Mouse (Mus musculus): ENCODE data around the gene Pmis2. TPM values are rescaled to one million over a fixed set of nuclear protein-coding genes. Genes with fewer than 3 reads are reported as not detected.

The Pmis2 gene
- polyA plus RNA-seq, 1 experiment: not detected

DNA sequence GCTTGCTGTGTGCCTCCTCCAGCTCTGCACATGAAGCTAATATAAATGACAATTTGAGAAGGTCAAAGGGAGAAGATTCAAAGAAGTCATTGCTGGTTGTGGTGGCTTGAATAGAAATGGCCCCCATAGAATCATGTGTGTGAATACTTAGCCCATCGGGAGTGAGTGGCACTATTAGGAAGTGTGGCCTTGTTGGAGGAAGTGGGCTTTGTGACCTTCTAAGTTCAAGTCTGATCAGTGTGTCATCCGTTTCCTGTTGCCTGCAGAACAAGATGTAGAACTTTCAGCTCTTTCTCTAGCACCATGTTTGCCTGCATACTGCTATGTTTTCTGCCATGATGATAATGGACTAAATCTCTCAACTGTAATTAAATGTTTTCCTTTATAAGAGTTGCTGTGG lies 12.0 kb upstream of the Pmis2 start:
- Histone ChIP-seq H3K36me3 (replicated peaks; ENCODE audit: low read length) (no peaks in the 10 kb centered on the region), H3K4me1 (peaks cover 31% of the 10 kb centered on the region), H3K9me3 (no peaks in the 10 kb centered on the region), H3K4me3 (replicated peaks) (no peak overlapping the region), H3K27me3 (replicated peaks) (no peaks in the 10 kb centered on the region)
- no peak for TF ChIP-seq GATA1 (IDR thresholded peaks at IDR 0.05; ENCODE audit: borderline replicate concordance, low read length)
- no peak for TF ChIP-seq FLI1 (IDR thresholded peaks at IDR 0.05; ENCODE audit: low read length)

DNA sequence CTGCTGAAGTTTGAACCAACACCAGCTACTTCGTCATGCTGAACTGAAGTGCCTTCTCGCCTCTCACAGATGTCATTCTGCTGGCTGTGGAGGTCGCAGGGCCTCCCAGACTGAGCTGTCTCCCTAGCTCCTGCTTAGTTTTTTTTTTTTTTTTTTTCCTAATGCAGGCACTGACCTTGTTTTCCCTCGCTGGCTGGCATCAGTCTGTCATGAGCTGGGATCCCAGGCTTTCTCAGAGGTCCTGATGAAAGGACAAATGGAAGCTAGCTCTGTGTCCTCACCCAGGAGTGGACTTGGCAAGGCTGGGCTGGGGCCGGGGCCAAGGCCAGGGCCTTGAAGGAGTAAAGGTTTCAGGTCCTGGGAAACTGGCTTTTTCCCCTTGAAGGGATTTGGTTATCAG lies 10.5 kb upstream of the Pmis2 start:
- Histone ChIP-seq H3K4me1 (peaks cover 39% of the 10 kb centered on the region), H3K27me3 (replicated peaks) (no peaks in the 10 kb centered on the region), H3K9me3 (0 out of 2 replicates have a peak, but pooled peaks cover 4% of the 10 kb centered on the region), H3K4me3 (replicated peaks) (no peak overlapping the region), H3K36me3 (replicated peaks; ENCODE audit: low read length) (no peaks in the 10 kb centered on the region)
- TF ChIP-seq FLI1 (IDR thresholded peaks at IDR 0.05; ENCODE audit: low read length) (no peak), GATA1 (IDR thresholded peaks at IDR 0.05; ENCODE audit: borderline replicate concordance, low read length) (no peak)

DNA sequence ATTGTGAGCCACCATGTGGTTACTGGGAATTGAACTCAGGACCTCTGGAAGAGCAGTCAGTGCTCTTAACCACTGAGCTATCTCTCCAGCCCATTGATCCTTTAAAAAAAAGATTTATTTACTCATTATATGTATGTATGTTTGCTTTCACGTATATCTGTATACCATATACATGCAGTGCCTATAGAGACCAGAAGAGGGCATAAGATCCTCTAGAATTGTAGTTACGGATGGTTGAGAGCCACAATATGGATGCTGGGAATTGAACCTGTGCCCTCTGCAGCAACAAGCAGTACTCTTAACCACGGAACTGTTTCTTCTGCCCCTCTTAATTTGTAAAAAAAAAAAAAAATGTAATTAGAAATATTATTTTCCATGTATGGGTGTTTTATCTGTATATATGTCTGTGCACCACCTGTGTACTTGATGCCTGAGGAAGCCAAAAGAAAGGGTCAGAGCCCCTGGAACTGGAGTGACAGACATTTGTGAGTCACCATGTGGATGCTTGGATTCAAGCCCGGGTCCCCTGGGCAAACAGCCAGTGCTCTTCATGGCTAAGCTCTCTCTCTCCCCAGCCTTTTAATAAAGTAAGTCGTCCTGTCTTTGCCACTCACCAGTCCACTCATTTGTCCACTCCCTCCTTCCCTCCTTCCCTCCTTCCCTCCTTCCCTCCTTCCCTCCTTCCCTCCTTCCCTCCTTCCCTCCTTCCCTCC lies 7.0 kb upstream of the Pmis2 start:
- H3K4me1 ChIP-seq: peaks cover 43% of the 10 kb centered on the region
- H3K36me3 ChIP-seq (replicated peaks; ENCODE audit: low read length): no peaks in the 10 kb centered on the region
- no peak overlapping the region for H3K4me3 ChIP-seq (replicated peaks)
- H3K27me3 ChIP-seq (replicated peaks): no peaks in the 10 kb centered on the region
- TF ChIP-seq FLI1 (IDR thresholded peaks at IDR 0.05; ENCODE audit: low read length) (no peak), GATA1 (IDR thresholded peaks at IDR 0.05; ENCODE audit: borderline replicate concordance, low read length) (no peak)
- 0 out of 2 replicates have a peak, but pooled peaks cover 6% of the 10 kb centered on the region for H3K9me3 ChIP-seq

DNA sequence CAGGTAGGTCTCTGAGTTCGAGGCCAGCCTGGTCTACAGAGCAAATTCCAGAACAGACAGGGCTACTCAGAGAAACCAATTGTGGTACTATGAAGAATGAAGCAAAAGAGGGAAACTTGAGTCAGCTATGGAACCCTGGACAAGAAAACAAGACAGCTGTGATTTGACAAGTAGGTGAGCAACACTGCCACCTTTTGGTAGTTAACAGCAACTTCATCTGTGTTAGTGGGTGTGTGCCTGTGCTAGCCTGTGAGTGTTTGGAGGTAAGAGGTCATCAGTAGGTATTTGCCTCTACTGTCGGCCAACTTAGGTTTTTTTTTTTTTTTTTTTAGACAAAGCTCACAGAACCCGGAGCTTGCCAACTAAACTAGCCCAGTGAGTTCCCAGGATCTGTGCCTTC lies 2.2 kb downstream of the Pmis2 start:
- Histone ChIP-seq H3K36me3 (replicated peaks; ENCODE audit: low read length) (no peaks in the 10 kb centered on the region), H3K9me3 (no peaks in the 10 kb centered on the region), H3K4me3 (replicated peaks) (no peak overlapping the region), H3K27me3 (replicated peaks) (peaks cover 2% of the 10 kb centered on the region), H3K4me1 (peaks cover 12% of the 10 kb centered on the region)
- TF ChIP-seq FLI1 (IDR thresholded peaks at IDR 0.05; ENCODE audit: low read length) (no peak), GATA1 (IDR thresholded peaks at IDR 0.05; ENCODE audit: borderline replicate concordance, low read length) (no peak)

DNA sequence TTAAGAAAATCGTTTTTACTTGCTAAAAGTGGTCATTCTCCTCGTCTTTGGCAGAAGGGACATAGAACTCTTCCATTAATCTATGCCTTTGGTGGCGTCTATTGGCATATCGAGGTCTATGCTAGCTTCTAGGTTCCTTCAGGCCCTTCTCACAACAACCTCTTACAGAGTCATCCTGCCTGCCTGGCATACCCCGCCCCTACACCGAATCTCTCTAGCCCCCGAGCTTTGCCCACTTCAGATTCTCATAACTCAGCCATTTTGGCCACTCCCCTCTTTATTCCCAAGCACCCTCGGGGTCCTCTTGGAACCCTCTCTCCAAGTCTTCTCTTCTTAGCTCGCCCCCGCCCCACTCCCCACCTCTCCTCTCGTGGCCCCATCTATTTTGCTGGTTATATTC lies 6.1 kb downstream of the Pmis2 start:
- Histone ChIP-seq H3K36me3 (replicated peaks; ENCODE audit: low read length) (peaks cover 29% of the 10 kb centered on the region), H3K4me1 (peaks cover 15% of the 10 kb centered on the region), H3K27me3 (replicated peaks) (peaks cover 2% of the 10 kb centered on the region), H3K9me3 (no peaks in the 10 kb centered on the region), H3K4me3 (replicated peaks) (peak overlapping the region; percentile 96)
- TF ChIP-seq GATA1 (IDR thresholded peaks at IDR 0.05; ENCODE audit: borderline replicate concordance, low read length) (no peak), FLI1 (IDR thresholded peaks at IDR 0.05; ENCODE audit: low read length) (no peak)

DNA sequence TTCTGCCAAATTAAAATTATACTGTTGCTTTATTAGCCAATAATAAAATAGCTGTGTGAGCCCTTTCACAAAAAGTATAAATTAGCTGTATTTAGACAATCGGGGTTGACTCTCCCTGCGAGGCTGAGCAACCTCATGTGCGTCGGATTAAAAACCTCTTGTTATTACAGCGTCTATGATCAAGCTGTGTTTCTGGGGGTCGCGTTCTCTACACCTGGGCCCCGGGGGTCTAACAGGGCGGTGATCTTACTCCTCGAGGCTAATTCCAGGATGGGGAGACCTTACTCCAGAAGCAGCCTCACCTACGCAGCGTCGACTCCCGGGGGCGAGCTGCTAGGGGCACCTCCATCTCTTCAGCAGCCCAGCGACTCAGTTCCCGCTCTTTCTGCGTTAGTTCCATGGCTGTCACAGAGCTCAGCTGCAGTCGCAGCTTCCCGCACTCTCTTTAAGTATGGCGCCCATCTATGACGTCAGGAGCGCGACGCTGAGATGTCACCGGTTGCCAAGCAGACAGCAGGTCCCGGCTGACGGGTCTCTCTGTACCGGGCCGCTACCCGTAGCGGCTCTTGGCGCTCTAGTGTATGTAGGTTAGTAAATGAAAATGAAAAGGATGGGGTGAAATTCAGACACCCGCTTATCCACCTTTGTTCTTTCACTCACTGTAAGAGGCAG lies 6.7 kb downstream of the Pmis2 start, which contains the start of gene Haus5:
Gene Haus5, minus strand, starts transcription at position 466 of the 672 bp plus-strand sequence.
- Histone ChIP-seq H3K9me3 (no peaks in the 10 kb centered on the region), H3K36me3 (replicated peaks; ENCODE audit: low read length) (peaks cover 35% of the 10 kb centered on the region), H3K27me3 (replicated peaks) (peaks cover 2% of the 10 kb centered on the region), H3K4me1 (peaks cover 15% of the 10 kb centered on the region), H3K4me3 (replicated peaks) (peak within 1 kb of the TSS; percentile 96)
- TF ChIP-seq FLI1 (IDR thresholded peaks at IDR 0.05; ENCODE audit: low read length) (peak; percentile 81; the same call in 1 of the 2 replicates), GATA1 (IDR thresholded peaks at IDR 0.05; ENCODE audit: borderline replicate concordance, low read length) (no peak)

DNA sequence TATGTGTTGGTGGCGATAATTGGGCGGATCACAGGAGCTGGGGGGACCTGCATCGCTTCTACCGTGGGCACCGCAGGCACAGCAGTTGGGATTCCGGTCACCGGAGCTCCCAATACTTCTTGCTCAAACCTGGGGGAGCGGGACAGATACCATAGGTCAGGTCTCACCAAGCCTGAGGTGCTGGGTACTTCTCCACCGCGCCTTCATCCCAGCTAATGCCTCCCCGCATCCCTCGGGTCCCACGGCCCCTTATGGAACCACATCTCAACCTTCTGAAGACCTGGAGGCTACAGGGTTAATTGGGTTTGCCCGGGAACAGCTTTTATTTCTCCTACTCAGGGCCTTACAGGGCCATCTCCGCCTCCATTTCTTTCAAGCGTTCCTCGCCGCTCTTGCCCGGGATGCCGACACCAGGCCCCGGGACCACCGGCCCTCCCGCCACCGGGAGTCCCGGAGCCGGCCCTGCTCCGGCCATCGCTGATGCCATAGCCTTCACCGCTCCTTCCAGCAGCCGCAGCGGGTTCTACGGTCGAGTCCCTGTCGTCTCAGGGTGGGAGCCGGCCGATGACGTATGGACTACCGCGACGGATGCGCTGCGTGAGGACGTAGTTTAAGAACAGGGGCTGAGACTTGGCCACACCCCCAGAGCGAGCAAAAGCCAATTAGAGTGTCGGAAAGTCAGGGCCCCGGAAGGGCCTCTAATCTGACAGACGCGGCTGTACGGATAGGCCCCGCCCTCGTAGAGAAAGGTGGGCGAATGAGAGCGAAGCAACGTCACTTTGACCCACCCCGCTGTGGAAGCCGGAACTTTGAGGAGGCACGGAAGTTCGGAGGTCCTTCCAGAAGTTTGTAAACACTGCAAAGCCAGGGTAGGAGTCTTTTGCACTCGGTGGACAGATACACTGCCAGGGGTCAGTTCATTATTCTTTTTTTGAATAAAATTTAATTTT lies 21.5 kb downstream of the Pmis2 start, which contains the start of gene Rbm42:
Gene Rbm42, minus strand, starts transcription at position 727 of the 950 bp plus-strand sequence.
- TF ChIP-seq GATA1 (IDR thresholded peaks at IDR 0.05; ENCODE audit: borderline replicate concordance, low read length): no peak
- no peak for TF ChIP-seq FLI1 (IDR thresholded peaks at IDR 0.05; ENCODE audit: low read length)
- Histone ChIP-seq H3K36me3 (replicated peaks; ENCODE audit: low read length) (peaks cover 72% of the 10 kb centered on the region), H3K9me3 (no peaks in the 10 kb centered on the region), H3K4me1 (peaks cover 22% of the 10 kb centered on the region), H3K27me3 (replicated peaks) (no peaks in the 10 kb centered on the region), H3K4me3 (replicated peaks) (peak within 1 kb of the TSS; percentile 98)

DNA sequence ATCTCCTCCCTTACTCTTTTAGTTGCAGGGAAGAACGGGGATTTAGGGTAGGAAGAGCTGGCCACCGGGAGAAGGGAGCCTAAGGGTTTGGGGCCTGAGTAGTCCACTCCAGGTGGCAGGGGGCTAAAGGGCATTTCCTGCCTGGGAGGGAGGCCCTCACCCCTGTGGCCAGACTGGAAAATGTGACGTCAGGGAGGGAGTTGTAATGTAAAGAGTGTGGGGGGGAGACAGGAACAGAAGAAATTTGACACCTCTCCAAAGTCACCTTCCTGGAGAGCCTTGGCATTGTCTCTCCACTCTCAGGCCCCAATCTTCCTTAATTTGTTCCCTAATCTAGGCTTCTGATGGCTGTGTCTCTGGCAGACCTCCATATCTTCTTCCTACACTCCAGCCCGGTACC lies 32.3 kb downstream of the Pmis2 start:
- H3K27me3 ChIP-seq (replicated peaks): peaks cover 29% of the 10 kb centered on the region
- no peaks in the 10 kb centered on the region for H3K9me3 ChIP-seq
- peaks cover 43% of the 10 kb centered on the region for H3K4me1 ChIP-seq
- no peak for TF ChIP-seq FLI1 (IDR thresholded peaks at IDR 0.05; ENCODE audit: low read length)
- TF ChIP-seq GATA1 (IDR thresholded peaks at IDR 0.05; ENCODE audit: borderline replicate concordance, low read length): no peak
- peaks cover 46% of the 10 kb centered on the region for H3K36me3 ChIP-seq (replicated peaks; ENCODE audit: low read length)
- H3K4me3 ChIP-seq (replicated peaks): no peak overlapping the region

DNA sequence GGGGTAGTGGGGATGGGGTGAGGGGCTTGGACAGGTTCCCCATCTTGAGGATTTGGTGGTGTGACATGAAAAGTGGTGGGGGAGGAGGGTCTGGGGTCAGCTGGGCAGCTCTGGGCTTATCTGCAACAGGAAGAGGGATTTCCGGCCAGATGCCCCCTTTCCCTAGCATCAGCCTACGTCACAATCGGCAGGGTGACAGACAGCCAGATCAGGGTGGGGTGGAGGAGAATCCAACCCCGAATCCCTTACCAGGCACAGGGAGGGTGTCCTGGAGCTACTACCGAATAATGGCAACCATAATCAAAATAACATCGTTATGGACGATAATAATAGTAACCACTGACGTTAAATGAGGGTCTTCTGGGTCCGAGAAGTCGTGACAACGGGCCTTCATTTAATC lies 35.0 kb downstream of the Pmis2 start:
- Histone ChIP-seq H3K36me3 (replicated peaks; ENCODE audit: low read length) (peaks cover 19% of the 10 kb centered on the region), H3K27me3 (replicated peaks) (peaks cover 51% of the 10 kb centered on the region), H3K4me3 (replicated peaks) (peak overlapping the region; percentile 89), H3K9me3 (no peaks in the 10 kb centered on the region), H3K4me1 (peaks cover 55% of the 10 kb centered on the region)
- TF ChIP-seq FLI1 (IDR thresholded peaks at IDR 0.05; ENCODE audit: low read length): no peak
- TF ChIP-seq GATA1 (IDR thresholded peaks at IDR 0.05; ENCODE audit: borderline replicate concordance, low read length): no peak
